Mouse (Mus musculus) liver, postnatal 0 days (tissue): Measurements from ENCODE around the gene 4930562C15Rik.

ENCODE experiments used
- CTCF ChIP-seq: sonication (generic); IDR thresholded peaks from 2 replicates; pipeline ENCODE4 v1.5.1; 2016; ENCODE audit warnings: antibody characterized with exemption, low read depth
- EP300 ChIP-seq: IDR thresholded peaks from 2 replicates; pipeline ENCODE4 v1.6.1; 2016; ENCODE audit warnings: antibody characterized with exemption, low read depth, mild to moderate bottlenecking

DNA sequence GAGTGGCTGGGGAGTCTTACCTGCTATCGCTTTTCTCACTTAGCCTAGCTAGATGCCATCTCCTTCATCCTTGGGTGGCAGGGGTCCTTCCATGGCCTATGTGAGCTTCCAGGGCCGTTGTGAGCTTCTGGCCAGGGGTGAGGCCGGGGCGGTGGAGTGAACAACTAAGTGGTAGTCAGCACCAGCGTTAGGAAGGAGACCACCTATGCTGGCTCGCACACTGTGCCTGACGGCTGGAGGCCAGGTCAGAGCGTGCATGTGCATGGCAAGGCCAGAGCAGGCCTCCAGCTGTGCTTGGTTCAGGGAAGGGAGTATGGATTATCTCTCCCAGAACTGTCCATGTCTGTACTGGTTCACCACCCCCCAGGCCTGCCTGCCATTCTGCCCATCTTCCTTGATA is 28.5 kb downstream of the 4930562C15Rik start:
- TF ChIP-seq CTCF: no peak
- TF ChIP-seq EP300: no peak
